11 mouse cellular contexts compared by ENCODE assay signal in genomic region chr5:151248084-151248483, GRCm38 (mm10). TPM values are rescaled to one million over a fixed set of nuclear protein-coding genes. Genes with fewer than 3 reads are reported as not detected.
DNase-seq lines count a peak whose midpoint lies in the region; ATAC-seq and TF ChIP-seq lines count a peak whose summit lies in the region.
"Had no signal": no experiment of that assay in that cellular context is flagged by ENCODE, and none has a peak within 500 bp of the region (broad histone marks: within the 10 kb centered on the region; RNA-seq: fewer than 3 reads in every experiment).

No protein-coding gene starts in this region.

- no peak overlapping the region for H3K4me2 ChIP-seq in heart, postnatal 0 days (ENCODE audit: low read depth, low read length)
- H3K4me2 ChIP-seq in midbrain, embryonic 13.5 days (replicated peaks), result no peak overlapping the region
- H3K4me2 ChIP-seq in midbrain, embryonic 11.5 days, result no peak overlapping the region
- H3K4me2 ChIP-seq in intestine, embryonic 16.5 days (ENCODE audit: low read depth, low read length), result no peak overlapping the region

- TF ChIP-seq EP300 in heart, postnatal 0 days (IDR thresholded peaks at IDR 0.05; ENCODE audit: low read depth), result no peak

- WGBS in heart, postnatal 0 days, result 78% methylated on average over 2 of the region's 2 CpGs
- WGBS in midbrain, embryonic 13.5 days, result 73% methylated on average over 2 of the region's 2 CpGs
- 63% methylated on average over 2 of the region's 2 CpGs for WGBS in midbrain, embryonic 11.5 days
- WGBS in intestine, embryonic 16.5 days, result 67% methylated on average over 2 of the region's 2 CpGs
- WGBS in small intestine, adult 2 months, result 65% methylated on average over 2 of the region's 2 CpGs

- no peaks in the 10 kb centered on the region for H3K36me3 ChIP-seq in heart, postnatal 0 days (replicated peaks; ENCODE audit: control insufficient read depth, insufficient read depth, low read length)
- no peaks in the 10 kb centered on the region for H3K36me3 ChIP-seq in midbrain, embryonic 13.5 days
- H3K36me3 ChIP-seq in midbrain, embryonic 11.5 days (ENCODE audit: control insufficient read depth, insufficient read depth, low read length), result no peaks in the 10 kb centered on the region
- H3K36me3 ChIP-seq in intestine, embryonic 16.5 days (ENCODE audit: control insufficient read depth, insufficient read depth, low read length), result no peaks in the 10 kb centered on the region
- no peaks in the 10 kb centered on the region for H3K36me3 ChIP-seq in small intestine, adult 2 months (ENCODE audit: control insufficient read depth, insufficient read depth, low read length)
- H3K36me3 ChIP-seq: limb, embryonic 12.5 days had no signal

- no peak for DNase-seq in heart, postnatal 0 days (ENCODE audit: low spot score)
- no peak for DNase-seq in heart, adult 11 months
- DNase-seq in midbrain, embryonic 11.5 days (ENCODE audit: low spot score, missing footprints), result no peak
- no peak for DNase-seq in thymus, postnatal 14 days
- DNase-seq: cerebellum, adult 9-10 months; kidney, adult 2 months; lung, postnatal 4 days had no signal

- no peak for TF ChIP-seq CTCF in heart, postnatal 0 days (IDR thresholded peaks at IDR 0.05; ENCODE audit: low read depth)
- no peak for TF ChIP-seq CTCF in small intestine, adult 2 months (IDR thresholded peaks at IDR 0.05; ENCODE audit: extremely low read depth, insufficient read length, insufficient replicate concordance, low read depth, low read length)

- H3K27ac ChIP-seq in heart, postnatal 0 days (ENCODE audit: low read depth), result peak overlapping the region; percentile 46; the same call in 1 of the 2 replicates
- peak overlapping the region; percentile 44; the same call in 1 of the 2 replicates for H3K27ac ChIP-seq in midbrain, embryonic 13.5 days
- no peak overlapping the region for H3K27ac ChIP-seq in midbrain, embryonic 11.5 days (ENCODE audit: low read depth, low read length)
- H3K27ac ChIP-seq in intestine, embryonic 16.5 days (ENCODE audit: low read length), result 0 out of 2 replicates have a peak overlapping the region, but pooled peaks have one; percentile 68
- peak overlapping the region; percentile 30; the same call in 1 of the 2 replicates for H3K27ac ChIP-seq in small intestine, adult 2 months (ENCODE audit: insufficient read depth, low read depth, low read length)

- no peak for ATAC-seq in heart, postnatal 0 days (ENCODE audit: insufficient read depth, low read depth)
- no peak for ATAC-seq in midbrain, embryonic 13.5 days
- no peak for ATAC-seq in midbrain, embryonic 11.5 days (ENCODE audit: low FRiP score)
- ATAC-seq in intestine, embryonic 16.5 days, result no peak

- H3K9ac ChIP-seq in heart, postnatal 0 days (replicated peaks; ENCODE audit: low read depth, low read length), result no peak overlapping the region
- no peak overlapping the region for H3K9ac ChIP-seq in midbrain, embryonic 13.5 days (replicated peaks)
- no peak overlapping the region for H3K9ac ChIP-seq in midbrain, embryonic 11.5 days (ENCODE audit: low read length)
- H3K9ac ChIP-seq in intestine, embryonic 16.5 days (ENCODE audit: low read depth, low read length), result no peak overlapping the region
- H3K9ac ChIP-seq: limb, embryonic 12.5 days had no signal

- peaks cover 8% of the 10 kb centered on the region; the same call in 1 of the 2 replicates for H3K4me1 ChIP-seq in heart, postnatal 0 days (ENCODE audit: control insufficient read depth, insufficient read depth)
- no peaks in the 10 kb centered on the region for H3K4me1 ChIP-seq in midbrain, embryonic 13.5 days (replicated peaks)
- H3K4me1 ChIP-seq in midbrain, embryonic 11.5 days (ENCODE audit: control insufficient read depth, insufficient read depth, low read length), result no peaks in the 10 kb centered on the region
- peaks cover 10% of the 10 kb centered on the region for H3K4me1 ChIP-seq in intestine, embryonic 16.5 days (ENCODE audit: control insufficient read depth, insufficient read depth, low read length)
- peaks cover 21% of the 10 kb centered on the region; the same call in 1 of the 2 replicates for H3K4me1 ChIP-seq in small intestine, adult 2 months (ENCODE audit: control insufficient read depth, insufficient read depth, insufficient read length, low read length)

- no peak for TF ChIP-seq POLR2A in small intestine, adult 2 months (IDR thresholded peaks at IDR 0.05; ENCODE audit: low read depth, low read length)

- no peaks in the 10 kb centered on the region for H3K27me3 ChIP-seq in heart, postnatal 0 days (ENCODE audit: control insufficient read depth, insufficient read depth, low read length)
- H3K27me3 ChIP-seq in midbrain, embryonic 13.5 days, result no peaks in the 10 kb centered on the region
- no peaks in the 10 kb centered on the region for H3K27me3 ChIP-seq in midbrain, embryonic 11.5 days (ENCODE audit: control insufficient read depth, insufficient read depth, low read length)
- H3K27me3 ChIP-seq in intestine, embryonic 16.5 days (replicated peaks; ENCODE audit: control insufficient read depth, insufficient read depth, low read length), result no peaks in the 10 kb centered on the region
- no peaks in the 10 kb centered on the region for H3K27me3 ChIP-seq in small intestine, adult 2 months (ENCODE audit: control insufficient read depth, insufficient read depth, low read length)
- H3K27me3 ChIP-seq: limb, embryonic 12.5 days had no signal

- H3K9me3 ChIP-seq in heart, postnatal 0 days (replicated peaks; ENCODE audit: control insufficient read depth, low read length), result no peaks in the 10 kb centered on the region
- H3K9me3 ChIP-seq in midbrain, embryonic 13.5 days, result no peaks in the 10 kb centered on the region
- no peaks in the 10 kb centered on the region for H3K9me3 ChIP-seq in midbrain, embryonic 11.5 days (ENCODE audit: control insufficient read depth, low read length)
- H3K9me3 ChIP-seq in intestine, embryonic 16.5 days (ENCODE audit: control insufficient read depth, low read length), result no peaks in the 10 kb centered on the region
- H3K9me3 ChIP-seq: limb, embryonic 12.5 days had no signal

- H3K4me3 ChIP-seq in heart, postnatal 0 days (ENCODE audit: low read depth, low read length), result no peak overlapping the region
- no peak overlapping the region for H3K4me3 ChIP-seq in midbrain, embryonic 13.5 days (replicated peaks)
- no peak overlapping the region for H3K4me3 ChIP-seq in midbrain, embryonic 11.5 days (ENCODE audit: low read depth, low read length)
- no peak overlapping the region for H3K4me3 ChIP-seq in intestine, embryonic 16.5 days (ENCODE audit: low read length)
- no peak overlapping the region for H3K4me3 ChIP-seq in small intestine, adult 2 months (ENCODE audit: low read depth, low read length)
- H3K4me3 ChIP-seq: limb, embryonic 12.5 days had no signal

RNA-seq across cellular contexts. Expression of gene Stard13, which starts 14.4 kb away (rescaled TPM):
- total RNA-seq in heart, postnatal 0 days (2014; rRNA removed; ENCODE audit: low replicate concordance), result 10.6 and 11.9 TPM in 2 replicates
- 3.0 and 3.3 TPM in 2 replicates for polyA plus RNA-seq in heart, postnatal 0 days (2015; fragmentation: Nextera tagmentation; extraction: Ambion mirVana)
- 3.0 and 3.9 TPM in 2 replicates for polyA plus RNA-seq in midbrain, embryonic 13.5 days (2015; fragmentation: Nextera tagmentation; extraction: Ambion mirVana)
- polyA plus RNA-seq in midbrain, embryonic 11.5 days (2014; fragmentation: Nextera tagmentation; extraction: Ambion mirVana), result 2.8 and 2.9 TPM in 2 replicates
- 9.7 and 10.7 TPM in 2 replicates for polyA plus RNA-seq in intestine, embryonic 16.5 days (2015; fragmentation: Nextera tagmentation; extraction: Ambion mirVana)
- polyA plus RNA-seq in small intestine, adult 2 months (2012; rRNA removed), result 4.7 and 4.9 TPM in 2 replicates
